Mouse (Mus musculus): ENCODE measurements around the gene Fam178b.
A peak's percentile ranks its signal among the peaks of the same experiment; 100 is the strongest.
"Not testable (repeated sequence)": the region's sequence is repeated elsewhere in the genome, so short reads cannot be mapped to it uniquely, and the experiment has no call there.

The Fam178b gene

GRCm38 (mm10) chr1:36671260-36671659 lies 11.7 kb downstream of the Fam178b start:
- DNase-seq, result no peak

GRCm38 (mm10) chr1:36670256-36670655 lies 12.7 kb downstream of the Fam178b start:
- DNase-seq, result no peak

GRCm38 (mm10) chr1:36668007-36668406 lies 15.0 kb downstream of the Fam178b start:
- DNase-seq, result not testable (repeated sequence)

GRCm38 (mm10) chr1:36665934-36666333 lies 17.0 kb downstream of the Fam178b start:
- no peak for DNase-seq

GRCm38 (mm10) chr1:36665165-36665723 lies 17.7 kb downstream of the Fam178b start:
- no peak for DNase-seq

- DNase-seq, result peak; percentile 36
Measured at GRCm38 (mm10) chr1:36664457-36664856, 18.5 kb downstream of the Fam178b start.

GRCm38 (mm10) chr1:36658621-36659399 lies 24.2 kb downstream of the Fam178b start:
- no peak for DNase-seq

GRCm38 (mm10) chr1:36657658-36658415 lies 25.1 kb downstream of the Fam178b start:
- DNase-seq, result no peak

- no peak for DNase-seq
Measured at GRCm38 (mm10) chr1:36656233-36656632, 26.8 kb downstream of the Fam178b start.

- no peak for DNase-seq
Measured at GRCm38 (mm10) chr1:36655039-36655438, 27.9 kb downstream of the Fam178b start.

GRCm38 (mm10) chr1:36647631-36648030 lies 35.4 kb downstream of the Fam178b start:
- no peak for DNase-seq

- no peak for DNase-seq
Measured at GRCm38 (mm10) chr1:36646285-36646684, 36.7 kb downstream of the Fam178b start.

GRCm38 (mm10) chr1:36644615-36645007 lies 38.4 kb downstream of the Fam178b start:
- DNase-seq, result no peak

GRCm38 (mm10) chr1:36643957-36644614 lies 38.9 kb downstream of the Fam178b start:
- DNase-seq, result no peak

- DNase-seq, result no peak
Measured at GRCm38 (mm10) chr1:36635826-36636485, 47.0 kb downstream of the Fam178b start.

- DNase-seq, result peak; percentile 74
Measured at GRCm38 (mm10) chr1:36634940-36635339, 48.0 kb downstream of the Fam178b start.

- no peak for DNase-seq
Measured at GRCm38 (mm10) chr1:36633920-36634319, 49.1 kb downstream of the Fam178b start.

GRCm38 (mm10) chr1:36632846-36633245 lies 50.1 kb downstream of the Fam178b start:
- no peak for DNase-seq

- no peak for DNase-seq
Measured at GRCm38 (mm10) chr1:36632090-36632489, 50.9 kb downstream of the Fam178b start.

GRCm38 (mm10) chr1:36631391-36631790 lies 51.6 kb downstream of the Fam178b start:
- no peak for DNase-seq

GRCm38 (mm10) chr1:36630053-36630739 lies 52.8 kb downstream of the Fam178b start:
- no peak for DNase-seq

GRCm38 (mm10) chr1:36628585-36628984 lies 54.4 kb downstream of the Fam178b start:
- DNase-seq, result no peak

Measured in lung, postnatal 14 days (tissue).